Mouse (Mus musculus) cortical plate, adult 2 months (tissue): Measurements from ENCODE around the gene Selenof.

Experiments
- CTCF ChIP-seq: fragments of 200-500 bp; IDR thresholded peaks from 2 replicates; pipeline ENCODE4 v1.5.1; 2011; ENCODE audit warnings: mild to moderate bottlenecking, control low read depth, low read length; ENCODE audit not compliant: insufficient read depth; ENCODE audit errors: extremely low read depth
- POLR2A ChIP-seq: fragments of 200-500 bp; IDR thresholded peaks from 2 replicates; pipeline ENCODE4 v1.6.1; 2011; ENCODE audit warnings: mild to moderate bottlenecking, low read length, control low read depth; ENCODE audit not compliant: insufficient read depth; ENCODE audit errors: extremely low read depth

DNA sequence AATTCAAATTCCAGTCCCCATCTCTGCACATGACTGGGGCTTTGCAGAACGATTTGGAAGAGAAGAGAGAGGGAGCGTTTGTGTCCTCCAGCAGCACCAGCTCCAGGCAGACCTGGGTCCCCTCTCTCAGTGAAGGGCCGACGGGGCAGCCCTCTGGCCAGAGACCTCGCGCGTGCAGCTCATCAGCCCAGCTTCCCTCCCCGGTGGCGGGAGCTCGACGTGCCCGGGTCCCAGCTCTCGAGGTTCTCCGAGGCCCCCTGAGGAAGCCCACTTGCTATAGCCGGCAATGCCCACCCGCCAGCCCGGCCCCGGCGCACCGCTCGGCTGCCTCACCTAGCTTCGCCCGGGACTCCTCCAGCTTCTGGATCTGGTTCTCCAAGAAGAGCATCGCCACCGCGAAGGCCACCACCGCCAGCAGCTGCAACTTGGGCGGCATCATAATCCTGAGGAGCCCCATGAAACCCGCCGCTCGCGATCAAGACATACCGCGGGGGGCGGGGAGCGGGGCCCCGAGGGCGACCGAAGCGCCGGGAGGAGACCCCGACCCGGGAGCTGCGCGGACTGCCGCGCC lies 618 bp upstream of the Selenof start:
- TF ChIP-seq POLR2A (no peak), CTCF (no peak)
